Mouse (Mus musculus) heart, postnatal 14 days (tissue): Measurements from ENCODE around the gene Kcna7. TPM values are rescaled to one million over a fixed set of nuclear protein-coding genes. Genes with fewer than 3 reads are reported as not detected.

Experiments
- DNase-seq, 2 experiments: peaks; one replicate each; pipeline ENCODE4 v3.0.0; 2021 to 2022
- intact Hi-C: fragments of 180-260 bp; cut with DNase I; formaldehyde crosslinking; loops from one replicate; pipeline ENCODE4 v1.15.1; 2025
- microRNA-seq, 2 experiments: library from miRNA; unstranded; fragments of <30 nt; microRNA quantifications; one replicate each; pipeline ENCODE4 v1.2.0; 2021 to 2022
- total RNA-seq, 2 experiments: library from RNA; stranded (reverse); gene quantifications; 2 replicates each; pipeline ENCODE4 v1.2.3; 2021

Gene Kcna7
- total RNA-seq, 2 experiments from 2014 or later = 1.5 to 1.7 TPM

- DNase-seq = no peak
- intact Hi-C loops = no loop called here
These were observed 50.7 kb downstream of the Kcna7 start for GRCm38 (mm10) chr7:45455932-45456696.

- DNase-seq = no peak
- intact Hi-C loops = no loop called here
These were observed 51.3 kb downstream of the Kcna7 start for GRCm38 (mm10) chr7:45456721-45457203.

- intact Hi-C loops = no loop called here
- DNase-seq = peak in 1 of 2 experiments; percentile 31
These were observed 52.0 kb downstream of the Kcna7 start for GRCm38 (mm10) chr7:45457204-45458060.

- intact Hi-C loops = no loop called here
- peak; percentile 88 to 90 for DNase-seq
These were observed 53.5 kb downstream of the Kcna7 start for GRCm38 (mm10) chr7:45458748-45459563.

Small RNA genes within 50 kb of the gene (microRNA-seq; reads per million reads assigned to microRNA genes)
- gene Gm22133 = 0 reads per million in 2 experiments

Other genes with a start within 250 kb of the Kcna7 start
- 10 to 100 TPM in 1 of 2 experiments, 1 to 10 TPM in 1; 8.1 to 11.5 TPM for gene Slc17a7, start 241.7 kb upstream of the Kcna7 start, total RNA-seq
- not detected for gene Gfy, start 226.1 kb upstream of the Kcna7 start, total RNA-seq
- not detected for gene Pth2, start 224.7 kb upstream of the Kcna7 start, total RNA-seq
- not detected for gene Ccdc155, start 200.8 kb upstream of the Kcna7 start, total RNA-seq
- gene Dkkl1, start 193.5 kb upstream of the Kcna7 start, total RNA-seq = not detected
- 10 to 100 TPM; 10.1 to 14.4 TPM for gene Tead2, start 189.9 kb upstream of the Kcna7 start, total RNA-seq
- gene Cd37, start 166.5 kb upstream of the Kcna7 start, total RNA-seq = 1 to 10 TPM; 3.8 to 5.5 TPM
- gene Slc6a16, start 164.6 kb upstream of the Kcna7 start, total RNA-seq = not detected
- gene Slc6a21, start 128.1 kb upstream of the Kcna7 start, total RNA-seq = not detected
- gene Trpm4, start 71.9 kb upstream of the Kcna7 start, total RNA-seq = 10 to 100 TPM; 20.8 to 22.3 TPM
- 100 to 1,000 TPM; 516 to 539 TPM for gene Hrc, start 70.4 kb upstream of the Kcna7 start, total RNA-seq
- under 1 TPM; 0.22 to 0.29 TPM for gene Ppfia3, start 38.6 kb upstream of the Kcna7 start, total RNA-seq
- under 1 TPM; 0.90 to 0.96 TPM for gene Lin7b, start 35.1 kb upstream of the Kcna7 start, total RNA-seq
- gene Snrnp70, start 9.9 kb upstream of the Kcna7 start, total RNA-seq = 100 to 1,000 TPM; 126 to 138 TPM
- gene Ntf5, start 8.0 kb downstream of the Kcna7 start, total RNA-seq = under 1 TPM in 1 of 2 experiments, not detected in 1; 0.14 TPM
- gene Lhb, start 15.2 kb downstream of the Kcna7 start, total RNA-seq = not detected
- gene Gys1, start 29.2 kb downstream of the Kcna7 start, total RNA-seq = 10 to 100 TPM; 86.1 to 90.2 TPM
- gene Ruvbl2, start 32.4 kb downstream of the Kcna7 start, total RNA-seq = 10 to 100 TPM; 25.3 to 26.3 TPM
- 100 to 1,000 TPM; 231 to 265 TPM for gene Ftl1, start 54.2 kb downstream of the Kcna7 start, total RNA-seq
- 10 to 100 TPM; 25.6 to 31.1 TPM for gene Bax, start 61.2 kb downstream of the Kcna7 start, total RNA-seq
- not detected for gene Tulp2, start 76.2 kb downstream of the Kcna7 start, total RNA-seq
- 1 to 10 TPM; 2.8 to 4.6 TPM for gene Gm45808, start 81.2 kb downstream of the Kcna7 start, total RNA-seq
- 1 to 10 TPM; 4.5 to 6.0 TPM for gene Dhdh, start 83.2 kb downstream of the Kcna7 start, total RNA-seq
- 100 to 1,000 TPM; 116 to 137 TPM for gene Nucb1, start 104.8 kb downstream of the Kcna7 start, total RNA-seq
- 10 to 100 TPM; 21.7 to 32.8 TPM for gene Ppp1r15a, start 120.6 kb downstream of the Kcna7 start, total RNA-seq
- 1 to 10 TPM; 1.9 to 2.1 TPM for gene Plekha4, start 120.7 kb downstream of the Kcna7 start, total RNA-seq
- gene Hsd17b14, start 149.2 kb downstream of the Kcna7 start, total RNA-seq = under 1 TPM; 0.19 to 0.39 TPM
- 10 to 100 TPM; 85.5 to 94.6 TPM for gene Bcat2, start 164.5 kb downstream of the Kcna7 start, total RNA-seq
- gene Fgf21, start 209.8 kb downstream of the Kcna7 start, total RNA-seq = not detected
- under 1 TPM in 1 of 2 experiments, not detected in 1; 0.12 TPM for gene Fut1, start 211.6 kb downstream of the Kcna7 start, total RNA-seq
- under 1 TPM; 0.54 to 0.67 TPM for gene Izumo1, start 216.2 kb downstream of the Kcna7 start, total RNA-seq
- gene Rasip1, start 221.8 kb downstream of the Kcna7 start, total RNA-seq = 10 to 100 TPM; 42.6 to 42.8 TPM
- gene Mamstr, start 234.3 kb downstream of the Kcna7 start, total RNA-seq = 1 to 10 TPM; 6.4 to 6.9 TPM